Mouse (Mus musculus): ENCODE data around the gene Rbm44.

Gene Rbm44

GRCm38 (mm10) chr1:91192184-91192583 is 47.3 kb downstream of the Rbm44 start:
- H3K4me1 ChIP-seq (replicated peaks; ENCODE audit: low read depth, low read length), result no peaks in the 10 kb centered on the region
- peaks cover 17% of the 10 kb centered on the region for H3K27me3 ChIP-seq (ENCODE audit: insufficient read depth, low read length)
- no peaks in the 10 kb centered on the region for H3K36me3 ChIP-seq (ENCODE audit: insufficient read depth, low read length)
- TF ChIP-seq NANOG (IDR thresholded peaks at IDR 0.05; ENCODE audit: borderline replicate concordance, low read length) (no peak), POU5F1 (IDR thresholded peaks at IDR 0.05; ENCODE audit: borderline replicate concordance, low read length) (no peak), CTCF (conservative IDR thresholded peaks at IDR 0.05; ENCODE audit: low read length) (no peak)
- no peak overlapping the region for H3K4me3 ChIP-seq (replicated peaks; ENCODE audit: low read length)
- no peaks in the 10 kb centered on the region for H3K9me3 ChIP-seq (ENCODE audit: low read length)

GRCm38 (mm10) chr1:91193242-91193641 is 48.4 kb downstream of the Rbm44 start:
- Histone ChIP-seq H3K9me3 (ENCODE audit: low read length) (no peaks in the 10 kb centered on the region), H3K4me3 (replicated peaks; ENCODE audit: low read length) (no peak overlapping the region), H3K36me3 (ENCODE audit: insufficient read depth, low read length) (no peaks in the 10 kb centered on the region), H3K4me1 (replicated peaks; ENCODE audit: low read depth, low read length) (no peaks in the 10 kb centered on the region), H3K27me3 (ENCODE audit: insufficient read depth, low read length) (peaks cover 17% of the 10 kb centered on the region)
- TF ChIP-seq NANOG (IDR thresholded peaks at IDR 0.05; ENCODE audit: borderline replicate concordance, low read length) (no peak), POU5F1 (IDR thresholded peaks at IDR 0.05; ENCODE audit: borderline replicate concordance, low read length) (no peak), CTCF (conservative IDR thresholded peaks at IDR 0.05; ENCODE audit: low read length) (no peak)

GRCm38 (mm10) chr1:91193680-91194079 is 48.8 kb downstream of the Rbm44 start:
- Histone ChIP-seq H3K4me3 (replicated peaks; ENCODE audit: low read length) (no peak overlapping the region), H3K9me3 (ENCODE audit: low read length) (no peaks in the 10 kb centered on the region), H3K36me3 (ENCODE audit: insufficient read depth, low read length) (no peaks in the 10 kb centered on the region), H3K4me1 (replicated peaks; ENCODE audit: low read depth, low read length) (no peaks in the 10 kb centered on the region), H3K27me3 (ENCODE audit: insufficient read depth, low read length) (peaks cover 17% of the 10 kb centered on the region)
- TF ChIP-seq CTCF (conservative IDR thresholded peaks at IDR 0.05; ENCODE audit: low read length) (no peak), POU5F1 (IDR thresholded peaks at IDR 0.05; ENCODE audit: borderline replicate concordance, low read length) (no peak), NANOG (IDR thresholded peaks at IDR 0.05; ENCODE audit: borderline replicate concordance, low read length) (no peak)

GRCm38 (mm10) chr1:91199793-91200192 is 54.9 kb downstream of the Rbm44 start:
- no peak for TF ChIP-seq CTCF (conservative IDR thresholded peaks at IDR 0.05; ENCODE audit: low read length)
- no peak for TF ChIP-seq POU5F1 (IDR thresholded peaks at IDR 0.05; ENCODE audit: borderline replicate concordance, low read length)
- no peak for TF ChIP-seq NANOG (IDR thresholded peaks at IDR 0.05; ENCODE audit: borderline replicate concordance, low read length)
- H3K4me3 ChIP-seq (replicated peaks; ENCODE audit: low read length), result no peak overlapping the region
- H3K27me3 ChIP-seq (ENCODE audit: insufficient read depth, low read length), result no peaks in the 10 kb centered on the region; the same call in 1 of the 2 replicates
- H3K9me3 ChIP-seq (ENCODE audit: low read length), result no peaks in the 10 kb centered on the region
- peaks cover 4% of the 10 kb centered on the region; the same call in 1 of the 2 replicates for H3K4me1 ChIP-seq (replicated peaks; ENCODE audit: low read depth, low read length)
- H3K36me3 ChIP-seq (ENCODE audit: insufficient read depth, low read length), result no peaks in the 10 kb centered on the region

- no peaks in the 10 kb centered on the region for H3K36me3 ChIP-seq (ENCODE audit: insufficient read depth, low read length)
- H3K9me3 ChIP-seq (ENCODE audit: low read length), result no peaks in the 10 kb centered on the region
- H3K27me3 ChIP-seq (ENCODE audit: insufficient read depth, low read length), result no peaks in the 10 kb centered on the region
- TF ChIP-seq POU5F1 (IDR thresholded peaks at IDR 0.05; ENCODE audit: borderline replicate concordance, low read length) (no peak), CTCF (conservative IDR thresholded peaks at IDR 0.05; ENCODE audit: low read length) (no peak), NANOG (IDR thresholded peaks at IDR 0.05; ENCODE audit: borderline replicate concordance, low read length) (no peak)
- peaks cover 4% of the 10 kb centered on the region; the same call in 1 of the 2 replicates for H3K4me1 ChIP-seq (replicated peaks; ENCODE audit: low read depth, low read length)
- H3K4me3 ChIP-seq (replicated peaks; ENCODE audit: low read length), result no peak overlapping the region
Observed at GRCm38 (mm10) chr1:91201122-91201521, 56.2 kb downstream of the Rbm44 start.

GRCm38 (mm10) chr1:91204221-91204765 is 59.4 kb downstream of the Rbm44 start:
- no peak for TF ChIP-seq POU5F1 (IDR thresholded peaks at IDR 0.05; ENCODE audit: borderline replicate concordance, low read length)
- TF ChIP-seq NANOG (IDR thresholded peaks at IDR 0.05; ENCODE audit: borderline replicate concordance, low read length), result no peak
- TF ChIP-seq CTCF (conservative IDR thresholded peaks at IDR 0.05; ENCODE audit: low read length), result no peak
- Histone ChIP-seq H3K36me3 (ENCODE audit: insufficient read depth, low read length) (no peaks in the 10 kb centered on the region), H3K9me3 (ENCODE audit: low read length) (no peaks in the 10 kb centered on the region), H3K27me3 (ENCODE audit: insufficient read depth, low read length) (0 out of 2 replicates have a peak, but pooled peaks cover 9% of the 10 kb centered on the region), H3K4me3 (replicated peaks; ENCODE audit: low read length) (no peak overlapping the region), H3K4me1 (replicated peaks; ENCODE audit: low read depth, low read length) (peaks cover 4% of the 10 kb centered on the region; the same call in 1 of the 2 replicates)

GRCm38 (mm10) chr1:91205651-91206050 is 60.8 kb downstream of the Rbm44 start:
- Histone ChIP-seq H3K4me3 (replicated peaks; ENCODE audit: low read length) (no peak overlapping the region), H3K9me3 (ENCODE audit: low read length) (no peaks in the 10 kb centered on the region), H3K36me3 (ENCODE audit: insufficient read depth, low read length) (no peaks in the 10 kb centered on the region), H3K27me3 (ENCODE audit: insufficient read depth, low read length) (0 out of 2 replicates have a peak, but pooled peaks cover 12% of the 10 kb centered on the region), H3K4me1 (replicated peaks; ENCODE audit: low read depth, low read length) (no peaks in the 10 kb centered on the region)
- TF ChIP-seq NANOG (IDR thresholded peaks at IDR 0.05; ENCODE audit: borderline replicate concordance, low read length) (no peak), CTCF (conservative IDR thresholded peaks at IDR 0.05; ENCODE audit: low read length) (no peak), POU5F1 (IDR thresholded peaks at IDR 0.05; ENCODE audit: borderline replicate concordance, low read length) (no peak)

GRCm38 (mm10) chr1:91206336-91206735 is 61.4 kb downstream of the Rbm44 start:
- Histone ChIP-seq H3K4me1 (replicated peaks; ENCODE audit: low read depth, low read length) (no peaks in the 10 kb centered on the region), H3K27me3 (ENCODE audit: insufficient read depth, low read length) (0 out of 2 replicates have a peak, but pooled peaks cover 12% of the 10 kb centered on the region), H3K4me3 (replicated peaks; ENCODE audit: low read length) (no peak overlapping the region), H3K36me3 (ENCODE audit: insufficient read depth, low read length) (no peaks in the 10 kb centered on the region), H3K9me3 (ENCODE audit: low read length) (no peaks in the 10 kb centered on the region)
- no peak for TF ChIP-seq NANOG (IDR thresholded peaks at IDR 0.05; ENCODE audit: borderline replicate concordance, low read length)
- TF ChIP-seq POU5F1 (IDR thresholded peaks at IDR 0.05; ENCODE audit: borderline replicate concordance, low read length), result no peak
- no peak for TF ChIP-seq CTCF (conservative IDR thresholded peaks at IDR 0.05; ENCODE audit: low read length)

- peaks cover 14% of the 10 kb centered on the region; the same call in 1 of the 2 replicates for H3K27me3 ChIP-seq (ENCODE audit: insufficient read depth, low read length)
- H3K4me3 ChIP-seq (replicated peaks; ENCODE audit: low read length), result no peak overlapping the region
- TF ChIP-seq NANOG (IDR thresholded peaks at IDR 0.05; ENCODE audit: borderline replicate concordance, low read length) (no peak), POU5F1 (IDR thresholded peaks at IDR 0.05; ENCODE audit: borderline replicate concordance, low read length) (no peak), CTCF (conservative IDR thresholded peaks at IDR 0.05; ENCODE audit: low read length) (no peak)
- H3K36me3 ChIP-seq (ENCODE audit: insufficient read depth, low read length), result no peaks in the 10 kb centered on the region
- H3K9me3 ChIP-seq (ENCODE audit: low read length), result no peaks in the 10 kb centered on the region
- H3K4me1 ChIP-seq (replicated peaks; ENCODE audit: low read depth, low read length), result no peaks in the 10 kb centered on the region
Observed at GRCm38 (mm10) chr1:91206873-91207272, 62.0 kb downstream of the Rbm44 start.

All from E14TG2a.4 (cell line).